Mouse (Mus musculus) CH12.LX (cell line): ENCODE measurements around the gene Adam15.

Source experiments
- CTCF ChIP-seq, 2 experiments: IDR thresholded peaks in 1 of 2; conservative IDR thresholded peaks in 1 of 2; 2 replicates each; pipeline ENCODE4 v1.5.1; 2011 to 2012; ENCODE audit warnings: low read depth in 2 of 2, low read length in 2 of 2, improper control_type of control experiment in 1 of 2, inconsistent platforms in 1 of 2, mild to moderate bottlenecking in 1 of 2, moderate library complexity in 1 of 2
- MAFK ChIP-seq: IDR thresholded peaks from 2 replicates; pipeline ENCODE4 v1.6.1; 2011; ENCODE audit warnings: low read length, improper control_type of control experiment; ENCODE audit not compliant: insufficient replicate concordance
- ZNF384 ChIP-seq: IDR thresholded peaks from 2 replicates; pipeline ENCODE4 v1.6.1; 2012; ENCODE audit warnings: low read depth, low read length, improper control_type of control experiment, inconsistent platforms

- TF ChIP-seq ZNF384 (no peak), MAFK (no peak), CTCF (conservative IDR thresholded peaks at IDR 0.05 in 1 of 2, IDR thresholded peaks at IDR 0.05 in 1 of 2; ENCODE audit: low read depth in 2 of 2, low read length in 2 of 2) (no peak)
Measured at GRCm38 (mm10) chr3:89330346-89330745, 19.4 kb downstream of the Adam15 start.
